Mouse (Mus musculus): Measurements from ENCODE around the gene Klhl25. TPM values are rescaled to one million over a fixed set of nuclear protein-coding genes. Genes with fewer than 3 reads are reported as not detected.

Gene Klhl25
- polyA plus RNA-seq, 1 experiment from 2014 or later: 22.5 TPM

- ATAC-seq (replicated peaks; ENCODE audit: low FRiP score): no peak
- WGBS: 85% methylated on average over 3 of the region's 3 CpGs
Measured at GRCm38 (mm10) chr7:75892737-75893136, 44.6 kb downstream of the Klhl25 start.

GRCm38 (mm10) chr7:75893709-75894108 lies 45.6 kb downstream of the Klhl25 start:
- no peaks in the 10 kb centered on the region for H3K4me1 ChIP-seq (replicated peaks; ENCODE audit: control insufficient read depth, insufficient read depth, low read length)
- no peak overlapping the region for H3K9ac ChIP-seq (ENCODE audit: low read length)
- no peaks in the 10 kb centered on the region for H3K27me3 ChIP-seq (ENCODE audit: control insufficient read depth, insufficient read depth, low read length)
- ATAC-seq (replicated peaks; ENCODE audit: low FRiP score): no peak
- 89% methylated on average over 8 of the region's 8 CpGs for WGBS
- no peaks in the 10 kb centered on the region for H3K36me3 ChIP-seq (ENCODE audit: control insufficient read depth, insufficient read depth, low read length)
- no peak overlapping the region for H3K4me3 ChIP-seq (ENCODE audit: low read depth, low read length)
- no peak overlapping the region for H3K4me2 ChIP-seq (ENCODE audit: low read depth, low read length, severe bottlenecking)
- no peaks in the 10 kb centered on the region for H3K9me3 ChIP-seq (ENCODE audit: control insufficient read depth, low read length)
- H3K27ac ChIP-seq (ENCODE audit: low read depth, low read length): no peak overlapping the region
- no peak for DNase-seq (ENCODE audit: low spot score)

More at GRCm38 (mm10) chr7:75892737-75893136, 44.6 kb downstream of the Klhl25 start:
- no peak overlapping the region for H3K4me2 ChIP-seq (ENCODE audit: low read depth, low read length, severe bottlenecking)
- no peak for DNase-seq (ENCODE audit: low spot score)
- H3K27ac ChIP-seq (ENCODE audit: low read depth, low read length): no peak overlapping the region
- H3K4me1 ChIP-seq (replicated peaks; ENCODE audit: control insufficient read depth, insufficient read depth, low read length): no peaks in the 10 kb centered on the region
- H3K9ac ChIP-seq (ENCODE audit: low read length): no peak overlapping the region
- no peak overlapping the region for H3K4me3 ChIP-seq (ENCODE audit: low read depth, low read length)
- no peaks in the 10 kb centered on the region for H3K27me3 ChIP-seq (ENCODE audit: control insufficient read depth, insufficient read depth, low read length)
- H3K36me3 ChIP-seq (ENCODE audit: control insufficient read depth, insufficient read depth, low read length): no peaks in the 10 kb centered on the region
- no peaks in the 10 kb centered on the region for H3K9me3 ChIP-seq (ENCODE audit: control insufficient read depth, low read length)

- H3K36me3 ChIP-seq (ENCODE audit: control insufficient read depth, insufficient read depth, low read length): no peaks in the 10 kb centered on the region
- no peak overlapping the region for H3K4me3 ChIP-seq (ENCODE audit: low read depth, low read length)
- no peak overlapping the region for H3K4me2 ChIP-seq (ENCODE audit: low read depth, low read length, severe bottlenecking)
- no peaks in the 10 kb centered on the region for H3K27me3 ChIP-seq (ENCODE audit: control insufficient read depth, insufficient read depth, low read length)
- no peaks in the 10 kb centered on the region for H3K9me3 ChIP-seq (ENCODE audit: control insufficient read depth, low read length)
- no peak overlapping the region for H3K9ac ChIP-seq (ENCODE audit: low read length)
- 89% methylated on average over 5 of the region's 5 CpGs for WGBS
- ATAC-seq (replicated peaks; ENCODE audit: low FRiP score) (no peak), DNase-seq (ENCODE audit: low spot score) (no peak)
- H3K27ac ChIP-seq (ENCODE audit: low read depth, low read length): no peak overlapping the region
- H3K4me1 ChIP-seq (replicated peaks; ENCODE audit: control insufficient read depth, insufficient read depth, low read length): no peaks in the 10 kb centered on the region
Measured at GRCm38 (mm10) chr7:75897041-75897440, 48.9 kb downstream of the Klhl25 start.

DNA sequence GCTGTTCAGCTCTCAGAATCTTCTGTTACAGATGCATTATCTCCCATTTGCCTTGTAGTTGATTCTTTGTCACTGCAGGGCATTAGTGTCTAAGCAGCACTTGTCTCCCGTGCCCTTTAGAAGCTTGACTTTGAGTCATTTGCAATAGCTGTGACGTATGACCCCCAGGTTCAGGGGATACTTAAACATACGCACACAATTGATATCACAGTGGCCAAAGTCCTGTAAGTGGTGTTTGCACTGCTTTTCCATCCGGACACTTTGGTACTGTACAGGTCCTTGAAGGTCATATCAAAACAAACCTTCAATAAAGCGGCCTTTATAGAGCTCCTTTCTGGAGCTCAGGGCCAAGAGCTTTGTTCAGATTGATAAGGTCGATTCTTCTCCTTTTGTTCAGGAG lies 51.0 kb downstream of the Klhl25 start:
- DNase-seq (ENCODE audit: low spot score) (no peak), ATAC-seq (replicated peaks; ENCODE audit: low FRiP score) (no peak)
- 73% methylated on average over 6 of the region's 6 CpGs for WGBS
- Histone ChIP-seq H3K4me2 (ENCODE audit: low read depth, low read length, severe bottlenecking) (no peak overlapping the region), H3K9ac (ENCODE audit: low read length) (no peak overlapping the region), H3K9me3 (ENCODE audit: control insufficient read depth, low read length) (no peaks in the 10 kb centered on the region), H3K27ac (ENCODE audit: low read depth, low read length) (no peak overlapping the region), H3K4me1 (replicated peaks; ENCODE audit: control insufficient read depth, insufficient read depth, low read length) (no peaks in the 10 kb centered on the region), H3K36me3 (ENCODE audit: control insufficient read depth, insufficient read depth, low read length) (no peaks in the 10 kb centered on the region), H3K4me3 (ENCODE audit: low read depth, low read length) (no peak overlapping the region), H3K27me3 (ENCODE audit: control insufficient read depth, insufficient read depth, low read length) (no peaks in the 10 kb centered on the region)

DNA sequence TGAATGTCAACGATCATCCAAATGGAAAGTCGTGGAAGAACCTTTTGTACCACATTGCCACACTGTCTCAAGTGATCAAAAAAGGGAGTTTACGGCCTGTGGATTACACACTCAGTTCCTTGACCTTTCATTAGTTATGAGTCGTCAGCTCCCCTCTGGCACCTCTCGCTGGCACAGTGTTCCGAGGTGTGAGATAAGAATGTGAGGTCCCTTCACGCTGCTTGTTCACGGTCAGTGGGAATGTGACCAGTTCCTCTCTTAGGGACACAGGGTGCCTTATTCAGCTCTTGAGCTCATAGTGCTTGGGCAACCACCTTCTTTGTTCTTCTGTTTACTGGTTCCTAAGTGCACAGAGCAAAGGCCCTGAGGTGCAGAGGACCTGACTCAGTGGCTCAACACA lies 51.4 kb downstream of the Klhl25 start:
- no peak for DNase-seq (ENCODE audit: low spot score)
- no peak for ATAC-seq (replicated peaks; ENCODE audit: low FRiP score)
- H3K36me3 ChIP-seq (ENCODE audit: control insufficient read depth, insufficient read depth, low read length): no peaks in the 10 kb centered on the region
- H3K4me1 ChIP-seq (replicated peaks; ENCODE audit: control insufficient read depth, insufficient read depth, low read length): no peaks in the 10 kb centered on the region
- H3K4me3 ChIP-seq (ENCODE audit: low read depth, low read length): no peak overlapping the region
- H3K27me3 ChIP-seq (ENCODE audit: control insufficient read depth, insufficient read depth, low read length): no peaks in the 10 kb centered on the region
- no peaks in the 10 kb centered on the region for H3K9me3 ChIP-seq (ENCODE audit: control insufficient read depth, low read length)
- no peak overlapping the region for H3K27ac ChIP-seq (ENCODE audit: low read depth, low read length)
- no peak overlapping the region for H3K9ac ChIP-seq (ENCODE audit: low read length)
- no peak overlapping the region for H3K4me2 ChIP-seq (ENCODE audit: low read depth, low read length, severe bottlenecking)
- 59% methylated on average over 8 of the region's 8 CpGs for WGBS

- ATAC-seq (replicated peaks; ENCODE audit: low FRiP score) (no peak), DNase-seq (ENCODE audit: low spot score) (no peak)
- no peak overlapping the region for H3K4me2 ChIP-seq (ENCODE audit: low read depth, low read length, severe bottlenecking)
- 76% methylated on average over 4 of the region's 4 CpGs for WGBS
- H3K4me3 ChIP-seq (ENCODE audit: low read depth, low read length): no peak overlapping the region
- no peak overlapping the region for H3K27ac ChIP-seq (ENCODE audit: low read depth, low read length)
- H3K9me3 ChIP-seq (ENCODE audit: control insufficient read depth, low read length): no peaks in the 10 kb centered on the region
- no peaks in the 10 kb centered on the region for H3K27me3 ChIP-seq (ENCODE audit: control insufficient read depth, insufficient read depth, low read length)
- no peak overlapping the region for H3K9ac ChIP-seq (ENCODE audit: low read length)
- no peaks in the 10 kb centered on the region for H3K36me3 ChIP-seq (ENCODE audit: control insufficient read depth, insufficient read depth, low read length)
- H3K4me1 ChIP-seq (replicated peaks; ENCODE audit: control insufficient read depth, insufficient read depth, low read length): no peaks in the 10 kb centered on the region
Measured at GRCm38 (mm10) chr7:75899954-75900353, 51.8 kb downstream of the Klhl25 start.

DNA sequence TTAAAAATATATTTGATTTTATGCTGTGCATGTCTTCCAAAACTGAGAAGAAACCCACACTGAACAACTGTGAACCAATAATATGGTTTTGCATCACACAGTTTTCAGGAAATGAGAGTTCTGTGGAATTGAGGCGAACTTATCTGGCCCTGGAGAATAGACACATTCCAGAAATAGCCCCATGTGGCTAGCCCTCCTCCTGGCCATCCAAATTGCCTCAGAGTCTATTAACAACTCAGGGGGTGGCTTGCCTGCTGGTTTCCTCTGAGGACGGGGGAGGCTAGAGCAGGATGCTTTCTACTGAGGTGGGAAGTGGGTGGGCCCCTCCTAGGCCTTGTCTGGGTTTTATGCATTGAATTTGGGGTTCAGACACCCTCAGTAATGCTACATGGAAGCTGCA lies 57.0 kb downstream of the Klhl25 start:
- WGBS: 43% methylated on average over 2 of the region's 2 CpGs
- no peaks in the 10 kb centered on the region for H3K9me3 ChIP-seq (ENCODE audit: control insufficient read depth, low read length)
- H3K4me3 ChIP-seq (ENCODE audit: low read depth, low read length): no peak overlapping the region
- no peak overlapping the region for H3K9ac ChIP-seq (ENCODE audit: low read length)
- H3K27ac ChIP-seq (ENCODE audit: low read depth, low read length): no peak overlapping the region
- no peaks in the 10 kb centered on the region; the same call in 1 of the 2 replicates for H3K4me1 ChIP-seq (replicated peaks; ENCODE audit: control insufficient read depth, insufficient read depth, low read length)
- DNase-seq (ENCODE audit: low spot score) (no peak), ATAC-seq (replicated peaks; ENCODE audit: low FRiP score) (no peak)
- no peaks in the 10 kb centered on the region for H3K36me3 ChIP-seq (ENCODE audit: control insufficient read depth, insufficient read depth, low read length)
- no peaks in the 10 kb centered on the region for H3K27me3 ChIP-seq (ENCODE audit: control insufficient read depth, insufficient read depth, low read length)
- H3K4me2 ChIP-seq (ENCODE audit: low read depth, low read length, severe bottlenecking): no peak overlapping the region

DNA sequence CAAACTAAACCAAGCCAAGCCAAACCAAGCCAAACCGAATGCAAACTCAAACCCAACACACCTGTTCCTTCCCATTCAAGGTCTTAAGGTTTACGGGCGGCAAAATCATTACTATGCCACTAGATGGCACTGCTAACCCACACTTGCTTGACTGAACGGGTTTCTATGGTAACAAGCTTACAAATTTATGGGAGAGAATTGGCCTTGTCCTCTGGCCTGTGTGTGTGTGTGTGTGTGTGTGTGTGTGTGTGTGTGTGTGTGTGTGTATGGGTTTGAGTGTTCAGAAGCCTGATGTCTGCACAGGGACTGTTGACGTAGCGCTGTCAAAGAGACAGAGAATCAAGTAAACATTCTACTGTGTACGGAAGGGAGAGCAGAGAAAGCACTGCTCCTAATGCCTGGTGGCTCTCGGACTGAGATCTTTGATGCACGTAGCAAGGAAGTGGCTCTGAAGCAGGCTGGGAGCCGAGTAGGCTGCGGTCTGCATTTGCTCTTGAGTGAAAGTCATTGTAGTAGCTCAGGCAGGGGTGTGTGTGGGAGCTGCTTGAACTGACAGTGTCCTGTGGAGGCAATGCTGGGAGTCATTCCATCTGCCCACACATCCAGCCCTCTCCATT lies 62.0 kb downstream of the Klhl25 start:
- Histone ChIP-seq H3K4me3 (ENCODE audit: low read depth, low read length) (peak overlapping the region; percentile 14; the same call in 1 of the 2 replicates), H3K27ac (ENCODE audit: low read depth, low read length) (no peak overlapping the region), H3K36me3 (ENCODE audit: control insufficient read depth, insufficient read depth, low read length) (no peaks in the 10 kb centered on the region), H3K9ac (ENCODE audit: low read length) (peak overlapping the region; percentile 20; the same call in 1 of the 2 replicates), H3K4me1 (replicated peaks; ENCODE audit: control insufficient read depth, insufficient read depth, low read length) (peaks cover 2% of the 10 kb centered on the region; the same call in 1 of the 2 replicates), H3K4me2 (ENCODE audit: low read depth, low read length, severe bottlenecking) (peak overlapping the region; percentile 40; the same call in 1 of the 2 replicates), H3K27me3 (ENCODE audit: control insufficient read depth, insufficient read depth, low read length) (no peaks in the 10 kb centered on the region), H3K9me3 (ENCODE audit: control insufficient read depth, low read length) (no peaks in the 10 kb centered on the region)
- ATAC-seq (replicated peaks; ENCODE audit: low FRiP score) (peak; percentile 66), DNase-seq (ENCODE audit: low spot score) (peak; percentile 75)
- WGBS: 13% methylated on average over 11 of the region's 11 CpGs

- 89% methylated on average over 8 of the region's 8 CpGs for WGBS
- no peak overlapping the region for H3K27ac ChIP-seq (ENCODE audit: low read depth, low read length)
Measured at GRCm38 (mm10) chr7:75910652-75911035, 62.5 kb downstream of the Klhl25 start.

More at GRCm38 (mm10) chr7:75910652-75911035, 62.5 kb downstream of the Klhl25 start:
- Histone ChIP-seq H3K9ac (ENCODE audit: low read length) (no peak overlapping the region), H3K27me3 (ENCODE audit: control insufficient read depth, insufficient read depth, low read length) (no peaks in the 10 kb centered on the region), H3K36me3 (ENCODE audit: control insufficient read depth, insufficient read depth, low read length) (no peaks in the 10 kb centered on the region), H3K4me2 (ENCODE audit: low read depth, low read length, severe bottlenecking) (peak overlapping the region; percentile 40; the same call in 1 of the 2 replicates), H3K9me3 (ENCODE audit: control insufficient read depth, low read length) (no peaks in the 10 kb centered on the region), H3K4me3 (ENCODE audit: low read depth, low read length) (no peak overlapping the region), H3K4me1 (replicated peaks; ENCODE audit: control insufficient read depth, insufficient read depth, low read length) (peaks cover 2% of the 10 kb centered on the region; the same call in 1 of the 2 replicates)
- ATAC-seq (replicated peaks; ENCODE audit: low FRiP score): no peak
- no peak for DNase-seq (ENCODE audit: low spot score)
